Mouse (Mus musculus): ENCODE data around the gene Col8a1.

DNA sequence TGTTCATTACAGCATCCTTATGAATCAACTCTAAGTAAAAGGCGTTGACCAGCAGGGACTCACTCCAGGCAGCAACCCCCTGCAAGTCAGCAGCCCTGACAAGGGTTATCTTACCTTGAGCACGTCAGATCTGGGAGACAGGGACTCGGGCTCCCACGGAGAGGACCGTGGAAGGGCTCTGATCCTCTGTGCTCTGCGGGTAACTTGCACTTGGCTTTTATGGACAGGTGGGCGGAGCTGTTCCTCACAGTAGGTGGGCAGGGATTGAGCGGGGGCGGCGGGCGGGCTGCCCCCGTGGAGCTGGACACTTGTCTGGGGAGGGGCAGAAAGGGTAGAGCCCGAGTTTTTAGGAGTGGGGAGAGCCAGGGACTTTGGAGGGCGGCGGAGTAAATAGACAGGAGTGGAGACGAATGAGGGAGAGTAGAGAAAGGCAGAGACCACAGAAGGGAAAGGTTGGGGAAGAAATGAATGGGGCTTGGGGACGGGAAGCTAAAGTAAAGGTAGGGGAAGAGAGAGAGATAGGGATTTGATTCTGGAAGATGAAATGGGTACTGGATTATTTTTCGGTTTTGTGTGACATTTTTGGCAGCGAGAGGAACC is at the start of gene Col8a1:
- no peak for TF ChIP-seq CTCF (IDR thresholded peaks at IDR 0.05; ENCODE audit: low read depth, low read length)
- TF ChIP-seq TAL1 (conservative IDR thresholded peaks at IDR 0.05; ENCODE audit: low read depth, low read length) = no peak
- no peak for TF ChIP-seq GATA1 (IDR thresholded peaks at IDR 0.05; ENCODE audit: borderline replicate concordance, low read length)
- TF ChIP-seq GATA2 (IDR thresholded peaks at IDR 0.05; ENCODE audit: borderline replicate concordance, low read depth, low read length) = no peak

Data from G1E (cell line).